10 mouse cellular contexts compared by ENCODE assay signal in the genomic region with DNA sequence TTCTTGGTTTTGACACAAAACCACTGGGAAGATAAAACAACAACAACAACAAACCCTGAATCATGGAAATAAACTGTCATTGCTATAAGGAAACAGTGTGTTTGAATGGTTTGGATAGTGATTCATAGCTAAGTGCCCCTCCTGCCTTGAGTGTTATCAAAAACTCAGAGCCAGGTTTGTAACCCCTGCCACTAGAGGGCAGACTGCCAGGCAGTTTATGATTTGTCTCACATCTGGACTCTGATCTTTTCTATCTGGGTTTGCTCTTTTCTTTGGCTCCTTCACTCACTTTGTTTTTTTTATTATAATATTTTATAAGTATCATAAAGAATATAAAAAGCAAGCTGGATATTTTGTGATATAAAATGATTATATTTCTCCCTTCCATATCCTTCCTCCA.
DNase-seq lines count a peak whose midpoint lies in the region; ATAC-seq and TF ChIP-seq lines count a peak whose summit lies in the region.
"Had no signal": no experiment of that assay in that cellular context is flagged by ENCODE, and none has a peak within 500 bp of the region (broad histone marks: within the 10 kb centered on the region; RNA-seq: fewer than 3 reads in every experiment).

No protein-coding gene starts in this region.

- in situ Hi-C loops in CH12.LX (cut with MboI; ENCODE audit: low pct_ligation_motif_present, low pct_unique_long_range_greater_than_20kb, low sequenced_read_pairs), result loop anchor here (25.0 kb wide), 1 partner anchor 190 kb away; no protein-coding TSS in a partner anchor

- H3K27me3 ChIP-seq in kidney, adult 2 months (replicated peaks; ENCODE audit: control insufficient read depth, insufficient read depth, low read length), result no peaks in the 10 kb centered on the region
- no peaks in the 10 kb centered on the region for H3K27me3 ChIP-seq in kidney, embryonic 14.5 days (ENCODE audit: control insufficient read depth, insufficient read depth, low read length)
- no peaks in the 10 kb centered on the region for H3K27me3 ChIP-seq in CH12.LX (replicated peaks)
- no peaks in the 10 kb centered on the region for H3K27me3 ChIP-seq in embryonic facial prominence, embryonic 10.5 days (replicated peaks; ENCODE audit: low read depth, poor library complexity, severe bottlenecking)
- H3K27me3 ChIP-seq in neural tube, embryonic 15.5 days (replicated peaks), result no peaks in the 10 kb centered on the region
- H3K27me3 ChIP-seq: limb, embryonic 12.5 days had no signal

- TF ChIP-seq CTCF in kidney, adult 2 months (conservative IDR thresholded peaks at IDR 0.05; ENCODE audit: insufficient read depth, insufficient read length, low read depth, low read length), result peak; percentile 36; the same call in 1 of the 2 replicates
- peak; percentile 62 to 73 for TF ChIP-seq CTCF in CH12.LX (conservative IDR thresholded peaks at IDR 0.05 in 1 of 2, IDR thresholded peaks at IDR 0.05 in 1 of 2; ENCODE audit: low read depth in 2 of 2, low read length in 2 of 2)

- dilution Hi-C loops in CH12.LX (cut with MboI; ENCODE audit: extremely low pct_ligation_motif_present, extremely low pct_unique_long_range_greater_than_20kb, low sequenced_read_pairs), result no loop called here

- H3K4me2 ChIP-seq in kidney, embryonic 14.5 days (replicated peaks; ENCODE audit: low read depth, low read length), result no peak overlapping the region
- no peak overlapping the region for H3K4me2 ChIP-seq in CH12.LX (ENCODE audit: insufficient read depth, low read depth, poor library complexity, severe bottlenecking)
- H3K4me2 ChIP-seq in neural tube, embryonic 15.5 days, result no peak overlapping the region
- H3K4me2 ChIP-seq: limb, embryonic 12.5 days had no signal

- no peak for ATAC-seq in kidney, embryonic 14.5 days (ENCODE audit: low FRiP score, low TSS enrichment)
- no peak for ATAC-seq in neural tube, embryonic 15.5 days (ENCODE audit: low FRiP score)

- H3K9ac ChIP-seq in kidney, embryonic 14.5 days (ENCODE audit: low read depth, low read length), result no peak overlapping the region
- H3K9ac ChIP-seq in CH12.LX (ENCODE audit: insufficient read depth, low read depth), result no peak overlapping the region
- no peak overlapping the region for H3K9ac ChIP-seq in neural tube, embryonic 15.5 days (replicated peaks)
- H3K9ac ChIP-seq: limb, embryonic 12.5 days had no signal

- intact Hi-C loops in left cerebral cortex, postnatal 25 days (cut with DNase I), result no loop called here

- H3K79me2 ChIP-seq in CH12.LX (replicated peaks; ENCODE audit: control insufficient read depth, extremely low read depth, insufficient read depth, poor library complexity, severe bottlenecking), result no peaks in the 10 kb centered on the region

- TF ChIP-seq RAD21 in CH12.LX (IDR thresholded peaks at IDR 0.05; ENCODE audit: low read depth, low read length), result peak; percentile 57

- H3K4me3 ChIP-seq in kidney, adult 2 months (ENCODE audit: insufficient read depth, low read depth, low read length), result no peak overlapping the region
- H3K4me3 ChIP-seq in kidney, embryonic 14.5 days (ENCODE audit: low read length), result no peak overlapping the region
- no peak overlapping the region for H3K4me3 ChIP-seq in CH12.LX (replicated peaks in 1 of 3; ENCODE audit: low read depth in 2 of 3, low read length in 2 of 3, poor library complexity in 1 of 3)
- H3K4me3 ChIP-seq in embryonic facial prominence, embryonic 10.5 days, result no peak overlapping the region
- H3K4me3 ChIP-seq in neural tube, embryonic 15.5 days (replicated peaks), result no peak overlapping the region
- H3K4me3 ChIP-seq: erythroblast, embryonic 14.5 days; limb, embryonic 12.5 days; myocyte had no signal

- H3K4me1 ChIP-seq in kidney, adult 2 months (ENCODE audit: control insufficient read depth, insufficient read depth, low read length), result no peaks in the 10 kb centered on the region
- no peaks in the 10 kb centered on the region for H3K4me1 ChIP-seq in kidney, embryonic 14.5 days (ENCODE audit: control insufficient read depth, insufficient read depth, low read length)
- H3K4me1 ChIP-seq in CH12.LX (ENCODE audit: control insufficient read depth in 1 of 2, insufficient read depth in 2 of 2), result peaks cover 0 to 15% of the 10 kb centered on the region in 2 experiments; a peak in 2 of 4 replicates
- peaks cover 11% of the 10 kb centered on the region for H3K4me1 ChIP-seq in embryonic facial prominence, embryonic 10.5 days
- peaks cover 4% of the 10 kb centered on the region; the same call in 1 of the 2 replicates for H3K4me1 ChIP-seq in neural tube, embryonic 15.5 days
- H3K4me1 ChIP-seq: limb, embryonic 12.5 days had no signal

- H3K36me3 ChIP-seq in kidney, adult 2 months (ENCODE audit: control insufficient read depth, insufficient read depth, low read length), result no peaks in the 10 kb centered on the region
- H3K36me3 ChIP-seq in kidney, embryonic 14.5 days (ENCODE audit: control insufficient read depth, insufficient read depth, low read length), result no peaks in the 10 kb centered on the region
- no peaks in the 10 kb centered on the region for H3K36me3 ChIP-seq in CH12.LX (replicated peaks in 1 of 2; ENCODE audit: control insufficient read depth in 1 of 2, insufficient read depth in 1 of 2, low read length in 1 of 2)
- no peaks in the 10 kb centered on the region for H3K36me3 ChIP-seq in embryonic facial prominence, embryonic 10.5 days (replicated peaks)
- H3K36me3 ChIP-seq in neural tube, embryonic 15.5 days, result no peaks in the 10 kb centered on the region
- H3K36me3 ChIP-seq: limb, embryonic 12.5 days had no signal

- TF ChIP-seq POLR2A in kidney, adult 2 months (IDR thresholded peaks at IDR 0.05; ENCODE audit: low read depth, low read length), result no peak
- no peak for TF ChIP-seq POLR2A in CH12.LX (IDR thresholded peaks at IDR 0.05; ENCODE audit: low read depth, low read length)

- no peak overlapping the region for H3K27ac ChIP-seq in kidney, adult 2 months (ENCODE audit: insufficient read depth, low read depth, low read length)
- no peak overlapping the region for H3K27ac ChIP-seq in kidney, embryonic 14.5 days (ENCODE audit: low read depth, low read length)
- H3K27ac ChIP-seq in CH12.LX (ENCODE audit: insufficient read depth, low read depth), result no peak overlapping the region
- H3K27ac ChIP-seq in embryonic facial prominence, embryonic 10.5 days (replicated peaks), result no peak overlapping the region
- H3K27ac ChIP-seq in neural tube, embryonic 15.5 days (replicated peaks), result no peak overlapping the region
- H3K27ac ChIP-seq: limb, embryonic 12.5 days had no signal

- H3K9me3 ChIP-seq in kidney, embryonic 14.5 days (ENCODE audit: control insufficient read depth, low read length), result no peaks in the 10 kb centered on the region
- no peaks in the 10 kb centered on the region for H3K9me3 ChIP-seq in CH12.LX (replicated peaks; ENCODE audit: low read length)
- H3K9me3 ChIP-seq in embryonic facial prominence, embryonic 10.5 days, result no peaks in the 10 kb centered on the region
- H3K9me3 ChIP-seq in neural tube, embryonic 15.5 days (replicated peaks), result no peaks in the 10 kb centered on the region
- H3K9me3 ChIP-seq: limb, embryonic 12.5 days had no signal

- TF ChIP-seq EP300 in CH12.LX (IDR thresholded peaks at IDR 0.05; ENCODE audit: low read length), result no peak

- peak; percentile 41 for DNase-seq in kidney, adult 2 months
- peak; percentile 56 for DNase-seq in CH12.LX (ENCODE audit: extremely low read depth)
- peak; percentile 49 for DNase-seq in NIH3T3 (ENCODE audit: low read depth)
- DNase-seq in embryonic facial prominence, embryonic 10.5 days (ENCODE audit: low spot score), result peak; percentile 13
- DNase-seq in left cerebral cortex, postnatal 25 days (ENCODE audit: low spot score in 2 of 2), result no peak

TF ChIP-seq in CH12.LX, 34 proteins besides CTCF, POLR2A, EP300 and RAD21:
- no peak for TF ChIP-seq BHLHE40 (IDR thresholded peaks at IDR 0.05; ENCODE audit: low read depth, low read length)
- TF ChIP-seq SMC3 (IDR thresholded peaks at IDR 0.05; ENCODE audit: low read depth, low read length), result peak; percentile 72
- no peak for TF ChIP-seq MAX (IDR thresholded peaks at IDR 0.05; ENCODE audit: low read length)
- no peak for TF ChIP-seq MAZ (IDR thresholded peaks at IDR 0.05; ENCODE audit: low read depth, low read length)
- TF ChIP-seq ZC3H11A (IDR thresholded peaks at IDR 0.05; ENCODE audit: low read depth, low read length), result 0 out of 2 replicates have a peak, but pooled peaks have one; percentile 9
- no peak for TF ChIP-seq ZKSCAN1 (IDR thresholded peaks at IDR 0.05; ENCODE audit: borderline replicate concordance, low read depth, low read length)
- no peak for TF ChIP-seq CHD2 (IDR thresholded peaks at IDR 0.05; ENCODE audit: low read length)
- no peak for TF ChIP-seq PAX5 (IDR thresholded peaks at IDR 0.05; ENCODE audit: low read length)
- TF ChIP-seq ETS1 (conservative IDR thresholded peaks at IDR 0.05; ENCODE audit: low read depth, low read length), result no peak
- no peak for TF ChIP-seq HCFC1 (IDR thresholded peaks at IDR 0.05; ENCODE audit: low read depth, low read length)
TF ChIP-seq in CH12.LX: peak in this region for 2.

Comparison
In these comparisons a context has a peak if more than half of its experiments do, and no peak if none do; other contexts are left out.
1. DNase-seq: peak in kidney, adult 2 months (single experiment), CH12.LX (single experiment), NIH3T3 (single experiment) and embryonic facial prominence, embryonic 10.5 days (single experiment); none in left cerebral cortex, postnatal 25 days (0 of 2).